Mouse (Mus musculus) intestine, embryonic 16.5 days (tissue): ENCODE measurements around the gene Atp8b5. TPM values are rescaled to one million over a fixed set of nuclear protein-coding genes. Genes with fewer than 3 reads are reported as not detected.

ENCODE experiments used
- ATAC-seq: fragments of 200-750 bp; cut with Nextera tagmentation; 2 replicates; pipeline ENCODE4 v1.8.0; 2017; ENCODE audit warnings: moderate TSS enrichment, moderate library complexity
- H3K27ac ChIP-seq: fragments of 300-500 bp; sonication (generic); 2 replicates; pipeline ENCODE4 v1.5.1; 2014; ENCODE audit warnings: mild to moderate bottlenecking, low read length
- H3K27me3 ChIP-seq: fragments of 300-500 bp; sonication (generic); replicated peaks from 2 replicates; pipeline ENCODE4 v1.6.1; 2014; ENCODE audit warnings: low read length, control low read depth, mixed read lengths; ENCODE audit not compliant: control insufficient read depth, insufficient read depth
- H3K36me3 ChIP-seq: fragments of 300-500 bp; sonication (generic); 2 replicates; pipeline ENCODE4 v1.6.1; 2014; ENCODE audit warnings: low read length, control low read depth; ENCODE audit not compliant: control insufficient read depth, insufficient read depth
- H3K4me1 ChIP-seq: fragments of 300-500 bp; sonication (generic); 2 replicates; pipeline ENCODE4 v1.6.1; 2014; ENCODE audit warnings: low read length, control low read depth, mixed read lengths; ENCODE audit not compliant: control insufficient read depth, insufficient read depth
- H3K4me2 ChIP-seq: fragments of 300-500 bp; sonication (generic); 2 replicates; pipeline ENCODE4 v1.6.1; 2014; ENCODE audit warnings: low read depth, low read length, control low read depth
- H3K4me3 ChIP-seq: fragments of 300-500 bp; sonication (generic); 2 replicates; pipeline ENCODE4 v1.5.1; 2014; ENCODE audit warnings: mild to moderate bottlenecking, low read length
- H3K9ac ChIP-seq: fragments of 300-500 bp; sonication (generic); 2 replicates; pipeline ENCODE4 v1.6.1; 2014; ENCODE audit warnings: low read depth, low read length
- H3K9me3 ChIP-seq: fragments of 300-500 bp; sonication (generic); 2 replicates; pipeline ENCODE4 v1.6.1; 2016; ENCODE audit warnings: low read length, control low read depth; ENCODE audit not compliant: control insufficient read depth
- WGBS: fragments of 180-500 bp; shearing (Covaris S2); extraction: QIAGEN DNeasy Blood & Tissue Kit; methylation state at CpG from one replicate; pipeline ENCODE4 v1.1.7; 2014; 5-methylcytosine and 5-hydroxymethylcytosine counted together
- polyA plus RNA-seq: library from polyadenylated mRNA; unstranded; fragments of >200 nt; fragmentation: Nextera tagmentation; extraction: Ambion mirVana; gene quantifications from 2 replicates; pipeline ENCODE4 v1.2.1, GENCODE M21; 2015

The Atp8b5 gene
- polyA plus RNA-seq, 1 experiment from 2014 or later = 1.2 TPM

GRCm38 (mm10) chr4:43384083-43384460, 117.1 kb downstream of the Atp8b5 start:
- no peak overlapping the region for H3K27ac ChIP-seq
- 88% methylated on average over 5 of the region's 5 CpGs for WGBS
- ATAC-seq = no peak
- H3K9me3 ChIP-seq = no peaks in the 10 kb centered on the region
- H3K27me3 ChIP-seq = no peaks in the 10 kb centered on the region
- no peak overlapping the region for H3K4me2 ChIP-seq
- H3K36me3 ChIP-seq = no peaks in the 10 kb centered on the region
- no peak overlapping the region for H3K4me3 ChIP-seq
- no peak overlapping the region for H3K9ac ChIP-seq
- peaks cover 26% of the 10 kb centered on the region for H3K4me1 ChIP-seq

GRCm38 (mm10) chr4:43384541-43384940, 117.6 kb downstream of the Atp8b5 start:
- no peak overlapping the region for H3K4me3 ChIP-seq
- ATAC-seq = no peak
- no peaks in the 10 kb centered on the region for H3K36me3 ChIP-seq
- no peak overlapping the region for H3K27ac ChIP-seq
- peaks cover 27% of the 10 kb centered on the region for H3K4me1 ChIP-seq
- no peaks in the 10 kb centered on the region for H3K27me3 ChIP-seq
- no peak overlapping the region for H3K4me2 ChIP-seq
- 83% methylated on average over 3 of the region's 3 CpGs for WGBS
- H3K9ac ChIP-seq = no peak overlapping the region
- no peaks in the 10 kb centered on the region for H3K9me3 ChIP-seq

- no peak overlapping the region for H3K27ac ChIP-seq
- H3K9ac ChIP-seq = no peak overlapping the region
- H3K36me3 ChIP-seq = no peaks in the 10 kb centered on the region
- no peak overlapping the region for H3K4me3 ChIP-seq
- H3K9me3 ChIP-seq = no peaks in the 10 kb centered on the region
- ATAC-seq = no peak
- H3K4me2 ChIP-seq = no peak overlapping the region
- peaks cover 21% of the 10 kb centered on the region for H3K4me1 ChIP-seq
- H3K27me3 ChIP-seq = no peaks in the 10 kb centered on the region
Measured at GRCm38 (mm10) chr4:43386932-43387331, 120.0 kb downstream of the Atp8b5 start.

- ATAC-seq = no peak
- 78% methylated on average over 2 of the region's 2 CpGs for WGBS
- no peak overlapping the region for H3K4me3 ChIP-seq
- H3K27me3 ChIP-seq = no peaks in the 10 kb centered on the region
- H3K9ac ChIP-seq = no peak overlapping the region
- H3K4me2 ChIP-seq = no peak overlapping the region
- H3K4me1 ChIP-seq = peaks cover 20% of the 10 kb centered on the region
- no peaks in the 10 kb centered on the region for H3K36me3 ChIP-seq
- no peak overlapping the region for H3K27ac ChIP-seq
- no peaks in the 10 kb centered on the region for H3K9me3 ChIP-seq
Measured at GRCm38 (mm10) chr4:43389390-43389789, 122.4 kb downstream of the Atp8b5 start.

GRCm38 (mm10) chr4:43389845-43390440, 123.0 kb downstream of the Atp8b5 start:
- no peak overlapping the region for H3K9ac ChIP-seq
- WGBS = 64% methylated on average over 9 of the region's 9 CpGs
- no peak for ATAC-seq
- H3K4me3 ChIP-seq = no peak overlapping the region
- H3K27ac ChIP-seq = no peak overlapping the region
- H3K27me3 ChIP-seq = no peaks in the 10 kb centered on the region
- H3K4me2 ChIP-seq = no peak overlapping the region
- no peaks in the 10 kb centered on the region for H3K9me3 ChIP-seq
- H3K36me3 ChIP-seq = no peaks in the 10 kb centered on the region
- H3K4me1 ChIP-seq = peaks cover 25% of the 10 kb centered on the region

GRCm38 (mm10) chr4:43391521-43392050, 124.6 kb downstream of the Atp8b5 start:
- no peak for ATAC-seq
- Histone ChIP-seq H3K27ac (no peak overlapping the region), H3K4me1 (peaks cover 25% of the 10 kb centered on the region), H3K9me3 (no peaks in the 10 kb centered on the region), H3K4me3 (no peak overlapping the region), H3K36me3 (no peaks in the 10 kb centered on the region), H3K9ac (no peak overlapping the region), H3K4me2 (no peak overlapping the region), H3K27me3 (no peaks in the 10 kb centered on the region)
- WGBS = 74% methylated on average over 3 of the region's 3 CpGs

- Histone ChIP-seq H3K9ac (peak overlapping the region; percentile 38; the same call in 1 of the 2 replicates), H3K4me1 (peaks cover 37% of the 10 kb centered on the region), H3K9me3 (no peaks in the 10 kb centered on the region), H3K27me3 (no peaks in the 10 kb centered on the region), H3K27ac (peak overlapping the region; percentile 96), H3K36me3 (no peaks in the 10 kb centered on the region), H3K4me3 (no peak overlapping the region), H3K4me2 (0 out of 2 replicates have a peak overlapping the region, but pooled peaks have one; percentile 26)
- WGBS = 29% methylated on average over 15 of the region's 15 CpGs
- ATAC-seq = peak; percentile 84
Measured at GRCm38 (mm10) chr4:43394345-43394891, 127.5 kb downstream of the Atp8b5 start.

- Histone ChIP-seq H3K4me2 (0 out of 2 replicates have a peak overlapping the region, but pooled peaks have one; percentile 26), H3K9me3 (no peaks in the 10 kb centered on the region), H3K4me3 (no peak overlapping the region), H3K36me3 (no peaks in the 10 kb centered on the region), H3K4me1 (peaks cover 36% of the 10 kb centered on the region), H3K27me3 (no peaks in the 10 kb centered on the region), H3K9ac (peak overlapping the region; percentile 38; the same call in 1 of the 2 replicates), H3K27ac (peak overlapping the region; percentile 96)
- 85% methylated on average over 5 of the region's 5 CpGs for WGBS
- ATAC-seq = no peak
Measured at GRCm38 (mm10) chr4:43395147-43395546, 128.2 kb downstream of the Atp8b5 start.

GRCm38 (mm10) chr4:43395836-43396235, 128.9 kb downstream of the Atp8b5 start:
- Histone ChIP-seq H3K4me3 (no peak overlapping the region), H3K9me3 (no peaks in the 10 kb centered on the region), H3K36me3 (no peaks in the 10 kb centered on the region), H3K4me1 (peaks cover 41% of the 10 kb centered on the region), H3K9ac (no peak overlapping the region), H3K27ac (no peak overlapping the region), H3K4me2 (no peak overlapping the region), H3K27me3 (no peaks in the 10 kb centered on the region)
- 75% methylated on average over 9 of the region's 9 CpGs for WGBS
- no peak for ATAC-seq
